Mouse (Mus musculus) cerebellum, adult 9-11 months (tissue): Measurements from ENCODE around the gene Hnrnpa3.
"Not testable (repeated sequence)": the region's sequence is repeated elsewhere in the genome, so short reads cannot be mapped to it uniquely, and the experiment has no call there.

ENCODE experiments used
- DNase-seq: peaks from one replicate; pipeline ENCODE4 v3.0.0; 2022

Hnrnpa3 gene

GRCm38 (mm10) chr2:75658727-75659628 is at the start of gene Hnrnpa3:
Gene Hnrnpa3 (plus strand): TSS chr2:75659261.
- DNase-seq: peak; percentile 100

GRCm38 (mm10) chr2:75609971-75610370 is 49.1 kb upstream of the Hnrnpa3 start:
- DNase-seq: no peak

GRCm38 (mm10) chr2:75610602-75611001 is 48.5 kb upstream of the Hnrnpa3 start:
- not testable (repeated sequence) for DNase-seq

GRCm38 (mm10) chr2:75611041-75611805 is 47.8 kb upstream of the Hnrnpa3 start:
- DNase-seq: no peak

GRCm38 (mm10) chr2:75612006-75612405 is 47.1 kb upstream of the Hnrnpa3 start:
- DNase-seq: no peak

- DNase-seq: no peak
These were observed 46.0 kb upstream of the Hnrnpa3 start for GRCm38 (mm10) chr2:75612981-75613567.

GRCm38 (mm10) chr2:75614577-75614976 is 44.5 kb upstream of the Hnrnpa3 start:
- DNase-seq: no peak

GRCm38 (mm10) chr2:75616911-75617310 is 42.1 kb upstream of the Hnrnpa3 start:
- no peak for DNase-seq

- DNase-seq: no peak
These were observed 40.3 kb upstream of the Hnrnpa3 start for GRCm38 (mm10) chr2:75618712-75619111.

- DNase-seq: no peak
These were observed 37.0 kb upstream of the Hnrnpa3 start for GRCm38 (mm10) chr2:75621873-75622654.

- DNase-seq: no peak
These were observed 34.0 kb upstream of the Hnrnpa3 start for GRCm38 (mm10) chr2:75625086-75625485.

GRCm38 (mm10) chr2:75626597-75627440 is 32.2 kb upstream of the Hnrnpa3 start:
- DNase-seq: no peak

- DNase-seq: no peak
These were observed 30.6 kb upstream of the Hnrnpa3 start for GRCm38 (mm10) chr2:75628487-75628886.

- no peak for DNase-seq
These were observed 27.6 kb upstream of the Hnrnpa3 start for GRCm38 (mm10) chr2:75631421-75631820.

GRCm38 (mm10) chr2:75632043-75632442 is 27.0 kb upstream of the Hnrnpa3 start:
- DNase-seq: no peak

GRCm38 (mm10) chr2:75632721-75633181 is 26.3 kb upstream of the Hnrnpa3 start:
- DNase-seq: no peak

GRCm38 (mm10) chr2:75633381-75633780 is 25.7 kb upstream of the Hnrnpa3 start:
- DNase-seq: no peak

GRCm38 (mm10) chr2:75633784-75634183 is 25.3 kb upstream of the Hnrnpa3 start:
- DNase-seq: no peak

GRCm38 (mm10) chr2:75634431-75634830 is 24.6 kb upstream of the Hnrnpa3 start:
- not testable (repeated sequence) for DNase-seq

GRCm38 (mm10) chr2:75636261-75637054 is 22.6 kb upstream of the Hnrnpa3 start:
- DNase-seq: no peak

GRCm38 (mm10) chr2:75637055-75637304 is 22.1 kb upstream of the Hnrnpa3 start:
- not testable (repeated sequence) for DNase-seq
